Mouse (Mus musculus) cerebellum, adult 2 months (tissue): ENCODE measurements around the gene Espl1.

Experiments used
- CTCF ChIP-seq: fragments of 200-500 bp; IDR thresholded peaks from 2 replicates; pipeline ENCODE4 v1.5.1; 2011; ENCODE audit warnings: low read depth, mild to moderate bottlenecking, control low read depth, low read length, moderate library complexity, borderline replicate concordance; ENCODE audit not compliant: insufficient read depth
- POLR2A ChIP-seq: fragments of 200-500 bp; IDR thresholded peaks from 2 replicates; pipeline ENCODE4 v1.6.1; 2011; ENCODE audit warnings: low read length, control low read depth, borderline replicate concordance; ENCODE audit not compliant: insufficient read depth

DNA sequence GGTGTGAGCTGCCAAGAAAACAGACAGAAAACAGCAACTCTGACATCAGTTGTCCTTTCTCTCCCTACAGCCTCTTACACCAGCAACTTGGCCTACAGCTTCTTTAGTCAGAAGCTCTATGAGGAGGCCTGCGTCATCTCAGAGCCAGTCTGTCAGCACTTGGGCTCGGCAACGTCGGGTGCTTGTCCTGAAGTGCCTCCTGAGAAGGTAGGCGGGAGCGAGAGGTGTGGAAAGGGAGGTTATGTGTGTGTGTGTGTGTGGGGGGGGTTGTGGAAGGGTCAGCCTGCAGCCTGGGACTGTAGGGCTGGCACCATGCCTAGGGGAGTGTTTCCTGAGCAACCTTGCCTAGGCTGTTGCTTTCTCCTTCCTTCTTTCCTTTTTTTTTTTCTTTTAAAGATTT is 6.5 kb downstream of the Espl1 start:
- TF ChIP-seq CTCF (no peak), POLR2A (no peak)
